15 mouse cellular contexts compared by ENCODE assay signal in the genomic region with DNA sequence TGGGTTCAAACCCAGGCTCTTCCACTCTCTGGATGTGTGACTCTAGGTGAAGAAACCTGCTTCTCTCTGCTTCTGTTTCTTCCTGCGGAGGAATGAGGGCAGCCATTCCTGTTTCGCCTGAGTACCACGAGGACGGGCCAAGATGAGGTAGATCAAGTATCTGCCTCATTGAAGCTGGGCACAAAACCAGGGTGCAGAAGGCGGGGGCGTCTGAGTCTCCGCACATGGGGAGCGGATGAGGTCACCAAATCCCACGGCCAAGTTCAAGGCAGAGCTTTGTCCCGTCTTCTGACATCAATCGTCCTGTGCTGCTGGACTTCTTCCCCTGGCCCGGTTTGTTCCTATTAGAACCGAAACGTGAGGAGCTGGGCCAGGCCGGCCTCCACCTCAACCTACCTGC. TPM values are rescaled to one million over a fixed set of nuclear protein-coding genes. Genes with fewer than 3 reads are reported as not detected.
DNase-seq lines count a peak whose midpoint lies in the region.
"Had no signal": no experiment of that assay in that cellular context is flagged by ENCODE, and none has a peak within 500 bp of the region (broad histone marks: within the 10 kb centered on the region; RNA-seq: fewer than 3 reads in every experiment).

No protein-coding gene starts in this region.

- peak; percentile 81 to 82 for DNase-seq in cerebellum, postnatal 10 days
- DNase-seq in cerebellum, adult 9-11 months: no peak
- peak; percentile 23 to 30 for DNase-seq in cerebellum, postnatal 36 days
- DNase-seq in cerebellum, adult 8-10 months: no peak
- DNase-seq in left cerebral cortex, postnatal 4 days: peak; percentile 44
- DNase-seq in left cerebral cortex, adult 9 months (ENCODE audit: low spot score in 2 of 2): no peak
- no peak for DNase-seq in spleen, postnatal 14 days (ENCODE audit: low spot score in 2 of 2)
- DNase-seq: adrenal gland, adult 8-10 months; adrenal gland, postnatal 25 days; embryo, embryonic 11 days; gastrocnemius, postnatal 25 days; heart, adult 18-20 months; heart, postnatal 10 days; heart, postnatal 36 days; kidney, adult 11 months had no signal

- intact Hi-C loops in left cerebral cortex, postnatal 4 days (cut with DNase I): no loop called here

RNA-seq across cellular contexts. Expression of gene Ajap1, which starts 12.9 kb away (rescaled TPM):
- total RNA-seq in left cerebral cortex, postnatal 4 days (2021): 10 to 100 TPM; 35.4 to 37.0 TPM

Comparison
In these comparisons a context has a peak if more than half of its experiments do, and no peak if none do; other contexts are left out.
1. DNase-seq: peak in cerebellum, postnatal 10 days (2 of 2), cerebellum, postnatal 36 days (2 of 2) and left cerebral cortex, postnatal 4 days (single experiment); none in cerebellum, adult 9-11 months (single experiment), cerebellum, adult 8-10 months (single experiment), left cerebral cortex, adult 9 months (0 of 2) and spleen, postnatal 14 days (0 of 2).